In genomic region chr9:115656538-115656937, GRCm38 (mm10) we compare ENCODE assay signal across 27 mouse cellular contexts.
"Had no signal": no experiment of that assay in that cellular context is flagged by ENCODE, and none has a peak within 500 bp of the region (broad histone marks: within the 10 kb centered on the region; RNA-seq: fewer than 3 reads in every experiment).

No protein-coding gene starts in this region.

- H3K27me3 ChIP-seq: heart, embryonic 12.5 days; hindbrain, embryonic 12.5 days; kidney, embryonic 15.5 days; limb, embryonic 13.5 days; limb, embryonic 15.5 days; liver, embryonic 12.5 days had no signal

- ATAC-seq: hindbrain, embryonic 16.5 days; inflammation-experienced regulatory T-cells, adult 6 months had no signal

- H3K9me3 ChIP-seq: heart, embryonic 10.5 days; hindbrain, embryonic 12.5 days; kidney, embryonic 15.5 days; limb, embryonic 15.5 days; liver, embryonic 12.5 days had no signal

- H3K4me3 ChIP-seq: gastrocnemius, adult 2 months; heart, embryonic 10.5 days; heart, embryonic 12.5 days; hindbrain, embryonic 10.5 days; hindbrain, embryonic 12.5 days; kidney, embryonic 15.5 days; limb, embryonic 13.5 days; limb, embryonic 15.5 days; liver, embryonic 12.5 days had no signal

- DNase-seq: gastrocnemius, adult 2 months; gastrocnemius, postnatal 10 days; gastrocnemius, postnatal 25 days; heart, adult 18-20 months; heart, postnatal 10 days; heart, postnatal 4 days; kidney, adult 11 months; kidney, adult 2 months; kidney, adult 9 months; kidney, postnatal 14 days; kidney, postnatal 36 days; layer of hippocampus, adult 9-11 months; layer of hippocampus, postnatal 36 days; left cerebral cortex, postnatal 4 days had no signal

- H3K36me3 ChIP-seq: heart, embryonic 10.5 days; heart, embryonic 12.5 days; hindbrain, embryonic 10.5 days; hindbrain, embryonic 12.5 days; kidney, embryonic 15.5 days; limb, embryonic 13.5 days; limb, embryonic 15.5 days; liver, embryonic 12.5 days had no signal

- H3K9ac ChIP-seq: heart, embryonic 12.5 days; hindbrain, embryonic 12.5 days; hindbrain, embryonic 14.5 days; kidney, embryonic 15.5 days; limb, embryonic 13.5 days; limb, embryonic 15.5 days; liver, embryonic 12.5 days; liver, embryonic 14.5 days had no signal

- H3K27ac ChIP-seq: gastrocnemius, adult 2 months; heart, embryonic 10.5 days; hindbrain, embryonic 10.5 days; hindbrain, embryonic 12.5 days; hindbrain, embryonic 14.5 days; kidney, embryonic 15.5 days; kidney, postnatal 0 days; limb, embryonic 13.5 days; limb, embryonic 15.5 days; liver, embryonic 12.5 days; liver, embryonic 14.5 days had no signal

- H3K4me2 ChIP-seq: heart, embryonic 12.5 days; hindbrain, embryonic 12.5 days; hindbrain, embryonic 14.5 days; kidney, embryonic 15.5 days; limb, embryonic 13.5 days; limb, embryonic 15.5 days; liver, embryonic 12.5 days had no signal

- H3K4me1 ChIP-seq: hindbrain, embryonic 12.5 days; limb, embryonic 15.5 days had no signal
